Mouse (Mus musculus) spleen, postnatal 10 days (tissue): ENCODE measurements around the gene Olfr832.
"Not testable (repeated sequence)": the region's sequence is repeated elsewhere in the genome, so short reads cannot be mapped to it uniquely, and the experiment has no call there.

ENCODE experiments used
- DNase-seq, 2 experiments: peaks; one replicate each; pipeline ENCODE4 v3.0.0; 2021 to 2022; ENCODE audit warnings: low spot score in 2 of 2

Gene Olfr832

GRCm38 (mm10) chr9:18936822-18937221 is at the start of gene Olfr832:
Gene Olfr832 (plus strand): TSS chr9:18937122.
- DNase-seq, result not testable (repeated sequence)

GRCm38 (mm10) chr9:18907699-18908098 is 29.2 kb upstream of the Olfr832 start:
- not testable (repeated sequence) for DNase-seq

GRCm38 (mm10) chr9:18927921-18928320 is 9.0 kb upstream of the Olfr832 start:
- not testable (repeated sequence) for DNase-seq

- no peak for DNase-seq
Measured at GRCm38 (mm10) chr9:18962021-18962420, 25.1 kb downstream of the Olfr832 start.

- DNase-seq, result no peak
Measured at GRCm38 (mm10) chr9:18987690-18988089, 50.8 kb downstream of the Olfr832 start, which contains the start of gene Olfr834. Gene Olfr834 (plus strand): TSS chr9:18987990.
